Mouse (Mus musculus) forebrain, embryonic 14.5 days (tissue): Measurements from ENCODE around the gene Cby1. TPM values are rescaled to one million over a fixed set of nuclear protein-coding genes. Genes with fewer than 3 reads are reported as not detected.
"Not testable (repeated sequence)": the region's sequence is repeated elsewhere in the genome, so short reads cannot be mapped to it uniquely, and the experiment has no call there.

Source experiments
- ATAC-seq: fragments of 200-750 bp; cut with Nextera tagmentation; 2 replicates; pipeline ENCODE4 v1.8.0; 2017; ENCODE audit warnings: mild to moderate bottlenecking, moderate library complexity
- DNase-seq: peaks from one replicate; pipeline ENCODE4 v3.0.0-alpha.2; 2015; ENCODE audit warnings: low spot score
- H3K27ac ChIP-seq: fragments of 300-500 bp; sonication (generic); 2 replicates; pipeline ENCODE4 v1.5.1; 2014; ENCODE audit warnings: low read depth, mild to moderate bottlenecking, control low read depth, low read length, moderate library complexity
- H3K27me3 ChIP-seq: fragments of 300-500 bp; sonication (generic); replicated peaks from 2 replicates; pipeline ENCODE4 v1.6.1; 2014; ENCODE audit warnings: low read length, control low read depth, mixed read lengths; ENCODE audit not compliant: control insufficient read depth, insufficient read depth
- H3K36me3 ChIP-seq: fragments of 300-500 bp; sonication (generic); 2 replicates; pipeline ENCODE4 v1.6.1; 2014; ENCODE audit warnings: low read length, control low read depth; ENCODE audit not compliant: control insufficient read depth, insufficient read depth
- H3K4me1 ChIP-seq: fragments of 300-500 bp; sonication (generic); 2 replicates; pipeline ENCODE4 v1.6.1; 2014; ENCODE audit warnings: antibody characterized with exemption, low read length, control low read depth; ENCODE audit not compliant: control insufficient read depth, insufficient read depth
- H3K4me2 ChIP-seq: fragments of 300-500 bp; sonication (generic); 2 replicates; pipeline ENCODE4 v1.6.1; 2014; ENCODE audit warnings: mild to moderate bottlenecking, control low read depth, low read length
- H3K4me3 ChIP-seq: fragments of 300-500 bp; sonication (generic); 2 replicates; pipeline ENCODE4 v1.5.1; 2014; ENCODE audit warnings: low read depth, low read length, control low read depth
- H3K9ac ChIP-seq: fragments of 300-500 bp; sonication (generic); 2 replicates; pipeline ENCODE4 v1.6.1; 2014; ENCODE audit warnings: mild to moderate bottlenecking, low read length, control low read depth, moderate library complexity
- H3K9me3 ChIP-seq: fragments of 300-500 bp; sonication (generic); replicated peaks from 2 replicates; pipeline ENCODE4 v1.6.1; 2016; ENCODE audit warnings: low read length, control low read depth, mixed read lengths; ENCODE audit not compliant: control insufficient read depth
- WGBS: fragments of 180-500 bp; shearing (Covaris S2); extraction: QIAGEN DNeasy Blood & Tissue Kit; methylation state at CpG from one replicate; pipeline ENCODE4 v1.1.7; 2014; 5-methylcytosine and 5-hydroxymethylcytosine counted together
- polyA plus RNA-seq: library from polyadenylated mRNA; unstranded; fragments of >200 nt; fragmentation: Nextera tagmentation; extraction: Ambion mirVana; gene quantifications from 2 replicates; pipeline ENCODE4 v1.2.1, GENCODE M21; 2014

Cby1 gene
- polyA plus RNA-seq, 1 experiment from 2014 or later, result 111 TPM

DNA sequence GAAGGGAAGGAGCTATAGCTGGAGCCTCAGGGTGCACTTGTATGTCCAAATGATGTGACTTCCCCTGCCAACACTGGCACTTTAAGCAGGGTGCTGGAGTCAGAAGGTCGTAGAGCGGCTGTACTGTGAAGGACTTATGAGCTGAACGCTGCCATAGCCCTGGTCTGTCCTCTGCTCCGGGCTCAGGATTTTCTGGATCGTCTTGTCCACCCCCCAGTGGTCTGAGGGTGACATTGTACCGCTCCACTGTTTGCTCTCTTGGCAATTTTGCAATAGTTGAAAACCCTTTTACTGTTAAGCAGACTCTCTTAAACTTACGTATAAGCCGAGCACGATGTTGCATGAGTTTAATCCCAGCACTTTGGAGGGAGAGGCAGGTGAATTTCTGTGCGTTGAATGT, 10.2 kb downstream of the Cby1 start:
- ATAC-seq (no peak), DNase-seq (no peak)
- Histone ChIP-seq H3K36me3 (peaks cover 51% of the 10 kb centered on the region), H3K27me3 (no peaks in the 10 kb centered on the region), H3K4me3 (no peak overlapping the region), H3K27ac (no peak overlapping the region), H3K4me2 (no peak overlapping the region), H3K9ac (no peak overlapping the region), H3K9me3 (no peaks in the 10 kb centered on the region), H3K4me1 (0 out of 2 replicates have a peak, but pooled peaks cover 4% of the 10 kb centered on the region)
- 75% methylated on average over 10 of the region's 10 CpGs for WGBS

DNA sequence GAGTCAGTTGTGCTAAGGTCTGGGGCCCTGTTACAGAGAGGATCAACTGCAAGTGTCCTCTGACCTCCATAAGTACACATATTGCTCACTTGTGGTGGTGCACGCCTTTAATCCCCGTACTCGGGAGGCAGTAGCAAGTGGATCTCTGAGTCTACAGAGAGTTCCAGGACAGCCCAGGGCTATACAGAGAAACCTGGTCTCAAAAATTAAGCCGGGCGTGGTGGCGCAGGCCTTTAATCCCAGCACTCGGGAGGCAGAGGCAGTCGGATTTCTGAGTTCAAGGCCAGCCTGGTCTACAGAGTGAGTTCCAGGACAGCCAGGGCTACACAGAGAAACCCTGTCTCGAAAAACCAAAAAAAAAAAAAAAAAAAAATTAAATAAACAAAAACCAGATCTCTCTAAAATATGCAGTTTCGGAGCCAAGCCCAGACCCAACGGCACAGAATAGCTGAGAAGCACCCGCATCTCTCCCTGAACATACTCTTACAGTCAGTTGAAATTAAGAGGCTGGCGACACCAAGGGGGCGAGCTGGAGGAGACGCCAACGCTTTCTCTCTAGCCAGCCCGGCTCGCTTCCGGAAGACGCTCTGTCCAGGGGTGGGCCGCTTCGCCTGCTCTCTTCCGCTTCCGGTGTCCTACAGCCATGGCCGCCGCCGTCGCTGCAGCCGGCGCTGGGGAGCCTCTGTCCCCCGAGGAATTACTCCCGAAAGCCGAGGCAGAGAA, 11.4 kb downstream of the Cby1 start, which contains the start of gene Tomm22:
Tomm22 (plus strand) TSS at position 613 of the 723 bp plus-strand sequence.
- Histone ChIP-seq H3K27me3 (no peaks in the 10 kb centered on the region), H3K4me1 (0 out of 2 replicates have a peak, but pooled peaks cover 4% of the 10 kb centered on the region), H3K9me3 (no peaks in the 10 kb centered on the region), H3K27ac (no peak within 1 kb of the TSS), H3K4me3 (peak within 1 kb of the TSS; percentile 90), H3K36me3 (peaks cover 58% of the 10 kb centered on the region), H3K4me2 (peak within 1 kb of the TSS; percentile 72), H3K9ac (peak within 1 kb of the TSS; percentile 74)
- DNase-seq (peak; percentile 97), ATAC-seq (peak; percentile 98)
- 18% methylated on average over 33 of the region's 33 CpGs for WGBS

DNA sequence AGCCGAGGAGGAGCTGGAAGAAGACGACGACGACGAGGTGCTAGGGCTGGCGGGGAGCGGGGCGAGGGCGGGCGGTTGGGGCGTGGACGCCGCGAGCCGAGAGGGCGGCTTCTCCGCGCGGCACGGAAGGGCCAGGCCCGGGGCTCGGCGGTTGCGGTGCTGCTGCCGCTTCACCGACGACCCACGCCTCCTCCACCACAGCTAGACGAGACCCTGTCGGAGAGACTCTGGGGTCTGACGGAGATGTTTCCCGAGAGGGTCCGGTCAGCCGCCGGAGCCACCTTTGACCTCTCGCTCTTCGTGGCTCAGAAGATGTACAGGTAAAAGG, 11.9 kb downstream of the Cby1 start:
- H3K36me3 ChIP-seq, result peaks cover 57% of the 10 kb centered on the region
- H3K4me2 ChIP-seq, result peak overlapping the region; percentile 72
- H3K27me3 ChIP-seq, result no peaks in the 10 kb centered on the region
- peak overlapping the region; percentile 90 for H3K4me3 ChIP-seq
- peak overlapping the region; percentile 74 for H3K9ac ChIP-seq
- DNase-seq (no peak), ATAC-seq (peak; percentile 52)
- H3K27ac ChIP-seq, result no peak overlapping the region
- H3K4me1 ChIP-seq, result 0 out of 2 replicates have a peak, but pooled peaks cover 4% of the 10 kb centered on the region
- H3K9me3 ChIP-seq, result no peaks in the 10 kb centered on the region
- under 1% methylated on average over 37 of the region's 37 CpGs for WGBS

DNA sequence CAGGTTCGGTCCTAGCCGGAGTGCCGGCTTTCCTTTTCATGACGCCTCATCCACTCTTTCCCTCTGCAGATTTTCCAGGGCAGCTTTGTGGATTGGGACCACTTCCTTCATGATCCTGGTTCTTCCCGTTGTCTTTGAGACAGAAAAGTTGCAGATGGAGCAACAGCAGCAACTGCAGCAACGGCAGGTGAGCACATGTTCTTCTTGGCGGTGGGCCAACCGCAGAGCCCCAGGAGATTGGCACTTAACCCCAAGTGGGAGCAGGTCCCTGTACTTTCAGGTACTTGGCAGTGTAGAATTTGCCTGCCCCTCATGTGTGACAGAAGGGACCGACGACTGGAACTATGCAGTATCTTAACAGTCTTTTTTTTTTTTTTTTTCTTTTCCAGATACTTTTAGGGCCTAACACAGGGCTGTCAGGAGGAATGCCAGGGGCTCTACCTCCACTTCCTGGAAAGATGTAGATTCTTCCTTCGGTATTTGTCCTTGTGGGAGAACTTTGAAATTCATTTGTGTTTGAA, 12.9 kb downstream of the Cby1 start:
- H3K9ac ChIP-seq, DNase-seq, H3K4me1 ChIP-seq, H3K9me3 ChIP-seq, ATAC-seq, H3K27me3 ChIP-seq, H3K27ac ChIP-seq: not testable (repeated sequence)
- WGBS, result 82% methylated on average over 11 of the region's 11 CpGs
- peaks cover 59% of the 10 kb centered on the region for H3K36me3 ChIP-seq
- H3K4me3 ChIP-seq, result peak overlapping the region; percentile 90
- H3K4me2 ChIP-seq, result peak overlapping the region; percentile 72

DNA sequence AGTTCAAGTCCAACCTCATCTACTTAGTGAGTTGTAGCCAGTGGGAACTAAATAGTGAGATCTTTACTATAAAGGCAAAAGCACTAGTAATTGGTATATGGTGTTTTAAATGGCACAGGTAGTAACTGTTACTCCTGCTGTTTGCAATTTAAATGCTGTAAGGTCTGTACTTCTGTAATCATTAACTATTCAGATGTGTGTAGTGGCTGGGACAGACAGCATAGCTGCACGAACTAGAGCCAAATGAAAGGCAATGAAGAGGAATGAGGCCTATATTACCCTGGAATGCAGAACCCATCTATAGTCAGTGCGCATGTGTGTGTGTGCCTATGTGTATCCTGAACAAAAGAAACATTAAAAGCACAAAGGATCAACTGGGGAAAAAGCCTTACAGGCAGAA, 18.9 kb downstream of the Cby1 start:
- Histone ChIP-seq H3K4me1 (0 out of 2 replicates have a peak, but pooled peaks cover under 1% of the 10 kb centered on the region), H3K4me3 (no peak overlapping the region), H3K9ac (no peak overlapping the region), H3K27me3 (no peaks in the 10 kb centered on the region), H3K27ac (no peak overlapping the region), H3K36me3 (peaks cover 53% of the 10 kb centered on the region), H3K9me3 (no peaks in the 10 kb centered on the region), H3K4me2 (no peak overlapping the region)
- ATAC-seq, result no peak
- DNase-seq, result no peak
- WGBS, result 88% methylated on average over 2 of the region's 2 CpGs

DNA sequence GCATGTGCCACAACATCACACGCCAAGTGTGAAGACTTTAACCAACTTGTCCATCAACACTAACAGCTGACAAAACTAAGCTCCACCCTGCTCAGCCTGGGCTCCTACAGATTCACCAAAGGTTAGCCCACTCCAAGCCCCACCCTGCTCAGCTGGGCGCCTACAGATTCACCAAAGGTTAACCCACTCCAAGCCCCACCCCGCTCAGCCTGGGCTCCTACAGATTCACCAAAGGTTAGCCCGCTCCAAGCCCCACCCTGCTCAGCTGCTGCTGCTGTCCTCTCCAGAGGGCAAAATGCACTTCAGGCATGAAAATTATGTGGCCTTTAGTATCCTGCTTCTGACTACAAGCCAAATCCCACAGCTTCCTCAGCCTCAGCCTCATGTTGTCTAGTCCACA, 23.0 kb downstream of the Cby1 start:
- ATAC-seq (no peak), DNase-seq (no peak)
- Histone ChIP-seq H3K4me1 (peaks cover 34% of the 10 kb centered on the region), H3K9ac (no peak overlapping the region), H3K4me2 (no peak overlapping the region), H3K9me3 (no peaks in the 10 kb centered on the region), H3K4me3 (no peak overlapping the region), H3K27ac (no peak overlapping the region), H3K36me3 (peaks cover 14% of the 10 kb centered on the region), H3K27me3 (no peaks in the 10 kb centered on the region)
- WGBS, result 91% methylated on average over 4 of the region's 4 CpGs

DNA sequence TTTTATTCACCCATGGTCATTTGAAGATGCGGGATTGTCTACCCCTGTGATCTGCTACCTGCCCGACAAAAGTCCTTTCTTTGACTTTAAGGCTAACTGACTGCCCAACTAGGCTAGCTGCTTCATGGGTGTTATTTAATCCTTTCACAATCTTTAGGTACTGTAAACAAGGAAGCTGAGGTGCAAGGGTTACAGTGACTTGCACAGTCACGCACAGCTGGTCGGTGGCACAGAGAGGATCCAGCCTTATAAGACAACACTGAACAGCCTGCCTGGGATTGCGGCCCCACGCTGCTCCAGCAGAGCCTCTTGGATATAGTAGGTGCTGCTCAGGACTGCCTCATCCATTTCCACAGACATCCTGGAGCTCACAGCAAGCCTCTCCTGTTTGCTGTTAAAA, 24.1 kb downstream of the Cby1 start:
- Histone ChIP-seq H3K27ac (no peak overlapping the region), H3K36me3 (peaks cover 4% of the 10 kb centered on the region; the same call in 1 of the 2 replicates), H3K4me1 (peaks cover 34% of the 10 kb centered on the region), H3K4me3 (no peak overlapping the region), H3K4me2 (0 out of 2 replicates have a peak overlapping the region, but pooled peaks have one; percentile 12), H3K27me3 (no peaks in the 10 kb centered on the region), H3K9ac (no peak overlapping the region), H3K9me3 (no peaks in the 10 kb centered on the region)
- no peak for DNase-seq
- no peak for ATAC-seq
- WGBS, result 93% methylated on average over 6 of the region's 6 CpGs

DNA sequence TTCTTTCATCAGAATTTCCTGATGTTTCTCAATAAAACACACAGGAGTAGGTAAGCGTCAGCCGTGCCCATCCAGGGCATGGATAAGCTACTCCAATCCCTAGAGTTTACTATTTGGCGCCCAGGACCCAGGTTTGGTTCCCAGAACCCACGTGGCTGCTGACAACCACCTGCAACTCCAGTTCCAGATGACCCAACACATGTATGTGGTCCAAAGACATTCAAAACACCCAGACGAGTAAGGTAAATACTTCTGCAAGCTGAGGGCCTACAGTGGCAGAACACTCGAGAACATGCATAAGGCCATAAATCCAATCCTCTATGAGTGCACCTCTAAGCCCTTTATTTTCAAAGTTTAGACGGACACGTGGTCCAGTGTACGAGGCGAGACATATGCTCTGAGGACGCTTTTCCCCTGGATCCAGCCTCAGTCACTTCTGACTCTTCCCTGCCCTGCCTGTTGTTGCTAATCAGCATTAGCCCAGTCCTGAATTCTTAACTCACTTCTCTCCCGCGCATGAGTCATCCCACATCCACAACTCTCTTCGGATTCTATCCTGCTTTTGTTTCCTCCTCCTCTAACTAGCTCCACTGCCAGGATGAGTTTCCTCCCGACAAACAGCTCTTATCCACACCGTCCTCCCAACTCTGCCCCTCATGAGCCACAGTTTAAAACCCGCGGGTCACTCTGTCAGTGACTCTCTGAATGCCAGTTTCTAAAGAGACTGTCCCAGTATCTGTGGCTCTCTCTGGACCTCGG, 24.9 kb downstream of the Cby1 start:
- 76% methylated on average over 19 of the region's 19 CpGs for WGBS
- Histone ChIP-seq H3K4me1 (peaks cover 39% of the 10 kb centered on the region), H3K4me3 (peak overlapping the region; percentile 95), H3K4me2 (peak overlapping the region; percentile 63), H3K27me3 (no peaks in the 10 kb centered on the region), H3K9ac (peak overlapping the region; percentile 90), H3K36me3 (0 out of 2 replicates have a peak, but pooled peaks cover 4% of the 10 kb centered on the region), H3K27ac (no peak overlapping the region), H3K9me3 (no peaks in the 10 kb centered on the region)
- ATAC-seq (no peak), DNase-seq (no peak)
